Mouse (Mus musculus) limb, embryonic 14.5 days (tissue): ENCODE measurements around the gene Syt12. TPM values are rescaled to one million over a fixed set of nuclear protein-coding genes. Genes with fewer than 3 reads are reported as not detected.

Experiments used
- ATAC-seq: fragments of 200-750 bp; cut with Nextera tagmentation; 2 replicates; pipeline ENCODE4 v1.8.0; 2017; ENCODE audit warnings: low read depth, moderate number of reproducible peaks, moderate TSS enrichment; ENCODE audit not compliant: low FRiP score
- DNase-seq: peaks from one replicate; pipeline ENCODE4 v3.0.0-alpha.2; 2015; ENCODE audit warnings: low spot score
- H3K27ac ChIP-seq: fragments of 300-500 bp; sonication (generic); replicated peaks from 2 replicates; pipeline ENCODE4 v1.5.1; 2014; ENCODE audit warnings: low read depth, mild to moderate bottlenecking, low read length, moderate library complexity, mixed read lengths
- H3K27me3 ChIP-seq: fragments of 300-500 bp; sonication (generic); 2 replicates; pipeline ENCODE4 v1.6.1; 2014; ENCODE audit warnings: low read length, mixed read lengths; ENCODE audit not compliant: control insufficient read depth, insufficient read depth
- H3K36me3 ChIP-seq: fragments of 300-500 bp; sonication (generic); 2 replicates; pipeline ENCODE4 v1.6.1; 2014; ENCODE audit warnings: mild to moderate bottlenecking, low read length, moderate library complexity, mixed read lengths; ENCODE audit not compliant: control insufficient read depth, insufficient read depth
- H3K4me1 ChIP-seq: fragments of 300-500 bp; sonication (generic); 2 replicates; pipeline ENCODE4 v1.6.1; 2014; ENCODE audit warnings: antibody characterized with exemption, low read length, mixed read lengths; ENCODE audit not compliant: control insufficient read depth, insufficient read depth
- H3K4me2 ChIP-seq: fragments of 300-500 bp; sonication (generic); replicated peaks from 2 replicates; pipeline ENCODE4 v1.6.1; 2014; ENCODE audit warnings: low read depth, mild to moderate bottlenecking, low read length, moderate library complexity; ENCODE audit not compliant: severe bottlenecking
- H3K4me3 ChIP-seq: fragments of 300-500 bp; sonication (generic); replicated peaks from 2 replicates; pipeline ENCODE4 v1.5.1; 2014; ENCODE audit warnings: low read length
- H3K9ac ChIP-seq: fragments of 300-500 bp; sonication (generic); 2 replicates; pipeline ENCODE4 v1.6.1; 2014; ENCODE audit warnings: mild to moderate bottlenecking, low read depth, low read length, moderate library complexity; ENCODE audit not compliant: severe bottlenecking
- H3K9me3 ChIP-seq: fragments of 300-500 bp; sonication (generic); 2 replicates; pipeline ENCODE4 v1.6.1; 2016; ENCODE audit warnings: low read length; ENCODE audit not compliant: control insufficient read depth
- POLR2A ChIP-seq: fragments of 200-500 bp; IDR thresholded peaks from 2 replicates; pipeline ENCODE4 v1.8.0; 2012; ENCODE audit warnings: inconsistent platforms, mild to moderate bottlenecking, moderate library complexity, borderline replicate concordance; ENCODE audit not compliant: insufficient read depth, insufficient read length; ENCODE audit errors: extremely low read depth
- WGBS: fragments of 180-500 bp; shearing (Covaris S2); extraction: QIAGEN DNeasy Blood & Tissue Kit; methylation state at CpG from one replicate; pipeline ENCODE4 v1.1.7; 2014; 5-methylcytosine and 5-hydroxymethylcytosine counted together
- polyA plus RNA-seq, 2 experiments: library from polyadenylated mRNA; depleted of rRNA in 1 of 2; stranded (reverse) in 1 of 2; unstranded in 1 of 2; fragments of >200 nt; fragmentation: Nextera tagmentation in 1 of 2; extraction: Ambion mirVana in 1 of 2; gene quantifications; 2 replicates each; pipeline versions ENCODE4 v1.2.1 to v1.2.3; 2012 to 2014

Syt12 gene
- polyA plus RNA-seq, 2 experiments, result 0.21 to 0.41 TPM

- ATAC-seq (peak; percentile 92), DNase-seq (peak; percentile 98)
- H3K4me2 ChIP-seq, result peak overlapping the region; percentile 88
- H3K27ac ChIP-seq, result peak overlapping the region; percentile 95
- H3K27me3 ChIP-seq, result no peaks in the 10 kb centered on the region
- peaks cover 9% of the 10 kb centered on the region; the same call in 1 of the 2 replicates for H3K4me1 ChIP-seq
- H3K36me3 ChIP-seq, result peaks cover 8% of the 10 kb centered on the region; the same call in 1 of the 2 replicates
- 3% methylated on average over 32 of the region's 90 CpGs for WGBS
- no peaks in the 10 kb centered on the region for H3K9me3 ChIP-seq
- peak overlapping the region; percentile 97 for H3K9ac ChIP-seq
- H3K4me3 ChIP-seq, result peak overlapping the region; percentile 100
- 0 out of 2 replicates have a peak, but pooled peaks have one; percentile 40 for TF ChIP-seq POLR2A
Observed at GRCm38 (mm10) chr19:4396998-4397797, 80.0 kb downstream of the Syt12 start.

- peak overlapping the region; percentile 97 for H3K9ac ChIP-seq
- no peaks in the 10 kb centered on the region for H3K27me3 ChIP-seq
- H3K4me3 ChIP-seq, result peak overlapping the region; percentile 100
- peak overlapping the region; percentile 95 for H3K27ac ChIP-seq
- peaks cover 9% of the 10 kb centered on the region; the same call in 1 of the 2 replicates for H3K4me1 ChIP-seq
- peak; percentile 5 for ATAC-seq
- peak overlapping the region; percentile 45 for H3K4me2 ChIP-seq
- no peaks in the 10 kb centered on the region for H3K9me3 ChIP-seq
- peak; percentile 13 for DNase-seq
- peaks cover 15% of the 10 kb centered on the region; the same call in 1 of the 2 replicates for H3K36me3 ChIP-seq
- no peak for TF ChIP-seq POLR2A
- 2% methylated on average over 62 of the region's 80 CpGs for whole genome bisulfite sequencing
Observed at GRCm38 (mm10) chr19:4396081-4396997, 80.9 kb downstream of the Syt12 start.

Other genes with a start within 250 kb of the Syt12 start
- 48.0 and 50.7 TPM in 2 replicates for gene Pold4, start 245.5 kb downstream of the Syt12 start, polyA plus RNA-seq (2012; rRNA removed)
- gene Pold4, start 245.5 kb downstream of the Syt12 start, polyA plus RNA-seq (2014; fragmentation: Nextera tagmentation; extraction: Ambion mirVana), result 26.5 and 28.4 TPM in 2 replicates
- 57.5 and 65.5 TPM in 2 replicates for gene Ssh3, start 208.3 kb downstream of the Syt12 start, polyA plus RNA-seq (2012; rRNA removed)
- gene Ssh3, start 208.3 kb downstream of the Syt12 start, polyA plus RNA-seq (2014; fragmentation: Nextera tagmentation; extraction: Ambion mirVana), result 21.2 and 22.3 TPM in 2 replicates
- gene Ankrd13d, start 194.3 kb downstream of the Syt12 start, polyA plus RNA-seq (2012; rRNA removed), result 25.2 and 33.2 TPM in 2 replicates
- gene Ankrd13d, start 194.3 kb downstream of the Syt12 start, polyA plus RNA-seq (2014; fragmentation: Nextera tagmentation; extraction: Ambion mirVana), result 10.2 and 11.5 TPM in 2 replicates
- gene Grk2, start 171.2 kb downstream of the Syt12 start, polyA plus RNA-seq (2012; rRNA removed), result 83.6 and 92.1 TPM in 2 replicates
- 22.3 and 22.9 TPM in 2 replicates for gene Grk2, start 171.2 kb downstream of the Syt12 start, polyA plus RNA-seq (2014; fragmentation: Nextera tagmentation; extraction: Ambion mirVana)
- gene Kdm2a, start 79.2 kb downstream of the Syt12 start, polyA plus RNA-seq (2012; rRNA removed), result 99.7 and 126 TPM in 2 replicates
- 54.4 and 59.8 TPM in 2 replicates for gene Kdm2a, start 79.2 kb downstream of the Syt12 start, polyA plus RNA-seq (2014; fragmentation: Nextera tagmentation; extraction: Ambion mirVana)
- 33.8 and 36.6 TPM in 2 replicates for gene Rhod, start 38.0 kb downstream of the Syt12 start, polyA plus RNA-seq (2012; rRNA removed)
- 44.2 and 51.0 TPM in 2 replicates for gene Rhod, start 38.0 kb downstream of the Syt12 start, polyA plus RNA-seq (2014; fragmentation: Nextera tagmentation; extraction: Ambion mirVana)
- gene 2010003K11Rik, start 21.1 kb upstream of the Syt12 start, polyA plus RNA-seq (2012; rRNA removed), result not detected in 2 replicates
- not detected in 2 replicates for gene 2010003K11Rik, start 21.1 kb upstream of the Syt12 start, polyA plus RNA-seq (2014; fragmentation: Nextera tagmentation; extraction: Ambion mirVana)
- gene Pcx, start 33.0 kb upstream of the Syt12 start, polyA plus RNA-seq (2012; rRNA removed), result 11.8 and 14.8 TPM in 2 replicates
- gene Pcx, start 33.0 kb upstream of the Syt12 start, polyA plus RNA-seq (2014; fragmentation: Nextera tagmentation; extraction: Ambion mirVana), result 14.8 and 17.6 TPM in 2 replicates
- 49.0 and 75.9 TPM in 2 replicates for gene Lrfn4, start 138.2 kb upstream of the Syt12 start, polyA plus RNA-seq (2012; rRNA removed)
- 9.5 and 12.8 TPM in 2 replicates for gene Lrfn4, start 138.2 kb upstream of the Syt12 start, polyA plus RNA-seq (2014; fragmentation: Nextera tagmentation; extraction: Ambion mirVana)
- 90.2 and 145 TPM in 2 replicates for gene Rce1, start 148.2 kb upstream of the Syt12 start, polyA plus RNA-seq (2012; rRNA removed)
- 61.5 and 66.1 TPM in 2 replicates for gene Rce1, start 148.2 kb upstream of the Syt12 start, polyA plus RNA-seq (2014; fragmentation: Nextera tagmentation; extraction: Ambion mirVana)
- gene Gm960, start 221.2 kb upstream of the Syt12 start, polyA plus RNA-seq (2012; rRNA removed), result 1.4 and 1.9 TPM in 2 replicates
- 3.1 and 3.7 TPM in 2 replicates for gene Gm960, start 221.2 kb upstream of the Syt12 start, polyA plus RNA-seq (2014; fragmentation: Nextera tagmentation; extraction: Ambion mirVana)
- 1.9 and 2.5 TPM in 2 replicates for gene Sptbn2, start 233.7 kb upstream of the Syt12 start, polyA plus RNA-seq (2012; rRNA removed)
- 4.2 TPM in 2 replicates for gene Sptbn2, start 233.7 kb upstream of the Syt12 start, polyA plus RNA-seq (2014; fragmentation: Nextera tagmentation; extraction: Ambion mirVana)